Mouse (Mus musculus) embryonic facial prominence, embryonic 13.5 days (tissue): ENCODE measurements at regions not wholly inside any gene's neighbourhood (a gene's known extent, or its start where the extent isn't known, plus 50 kb on each side); places are given as distances from the start of the nearest gene placed in this dataset.

Source experiments
- ATAC-seq: fragments of 200-750 bp; cut with Nextera tagmentation; 2 replicates; pipeline ENCODE4 v1.8.0; 2017; ENCODE audit warnings: low read depth; ENCODE audit not compliant: insufficient number of reproducible peaks, insufficient read depth, low FRiP score, low TSS enrichment
- H3K27ac ChIP-seq: fragments of 300-500 bp; sonication (generic); 2 replicates; pipeline ENCODE4 v1.5.1; 2015; ENCODE audit warnings: moderate library complexity, mild to moderate bottlenecking, inconsistent platforms
- H3K27me3 ChIP-seq: fragments of 300-500 bp; sonication (generic); 2 replicates; pipeline ENCODE4 v1.6.1; 2015; ENCODE audit warnings: mild to moderate bottlenecking, inconsistent platforms
- H3K36me3 ChIP-seq: fragments of 300-500 bp; sonication (generic); 2 replicates; pipeline ENCODE4 v1.6.1; 2015; ENCODE audit warnings: mild to moderate bottlenecking, inconsistent platforms
- H3K4me1 ChIP-seq: fragments of 300-500 bp; sonication (generic); 2 replicates; pipeline ENCODE4 v1.6.1; 2015; ENCODE audit warnings: inconsistent platforms
- H3K4me2 ChIP-seq: fragments of 300-500 bp; sonication (generic); 2 replicates; pipeline ENCODE4 v1.6.1; 2015; ENCODE audit warnings: moderate library complexity, mild to moderate bottlenecking, inconsistent platforms
- H3K4me3 ChIP-seq: fragments of 300-500 bp; sonication (generic); 2 replicates; pipeline ENCODE4 v1.5.1; 2015; ENCODE audit warnings: mild to moderate bottlenecking, inconsistent platforms
- H3K9ac ChIP-seq: fragments of 300-500 bp; sonication (generic); 2 replicates; pipeline ENCODE4 v1.6.1; 2015; ENCODE audit warnings: mild to moderate bottlenecking, inconsistent platforms
- H3K9me3 ChIP-seq: fragments of 300-500 bp; sonication (generic); 2 replicates; pipeline ENCODE4 v1.6.1; 2016; ENCODE audit warnings: inconsistent platforms
- WGBS: fragments of 180-500 bp; shearing (Covaris S2); methylation state at CpG from one replicate; pipeline ENCODE4 v1.1.7; 2015; ENCODE audit warnings: mixed read lengths; 5-methylcytosine and 5-hydroxymethylcytosine counted together

DNA sequence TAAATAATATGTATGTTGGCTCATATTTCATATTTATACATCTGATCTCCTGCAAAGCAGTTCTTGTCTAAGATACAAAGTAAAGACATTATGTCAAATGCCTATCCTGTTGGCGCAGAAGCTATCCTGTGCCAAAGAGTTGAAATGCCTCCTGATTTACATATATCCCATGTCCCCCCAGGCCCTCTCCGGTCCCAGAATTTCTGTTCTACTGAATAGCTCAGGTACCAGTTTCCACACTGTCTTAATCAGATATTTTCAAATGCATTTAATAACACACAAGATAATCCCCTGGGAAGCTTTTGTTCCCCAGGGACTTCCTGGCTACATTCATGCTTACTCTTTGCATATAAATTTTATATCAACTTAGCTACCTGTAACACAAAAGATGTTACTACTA lies 454.1 kb downstream of the Tfap2b start:
- WGBS, result 91% methylated on average over 2 of the region's 2 CpGs
- H3K9ac ChIP-seq, result no peak overlapping the region
- no peaks in the 10 kb centered on the region for H3K9me3 ChIP-seq
- no peak overlapping the region for H3K27ac ChIP-seq
- H3K4me2 ChIP-seq, result no peak overlapping the region
- no peaks in the 10 kb centered on the region for H3K36me3 ChIP-seq
- no peak overlapping the region for H3K4me3 ChIP-seq
- ATAC-seq, result no peak
- no peaks in the 10 kb centered on the region for H3K27me3 ChIP-seq
- no peaks in the 10 kb centered on the region for H3K4me1 ChIP-seq

DNA sequence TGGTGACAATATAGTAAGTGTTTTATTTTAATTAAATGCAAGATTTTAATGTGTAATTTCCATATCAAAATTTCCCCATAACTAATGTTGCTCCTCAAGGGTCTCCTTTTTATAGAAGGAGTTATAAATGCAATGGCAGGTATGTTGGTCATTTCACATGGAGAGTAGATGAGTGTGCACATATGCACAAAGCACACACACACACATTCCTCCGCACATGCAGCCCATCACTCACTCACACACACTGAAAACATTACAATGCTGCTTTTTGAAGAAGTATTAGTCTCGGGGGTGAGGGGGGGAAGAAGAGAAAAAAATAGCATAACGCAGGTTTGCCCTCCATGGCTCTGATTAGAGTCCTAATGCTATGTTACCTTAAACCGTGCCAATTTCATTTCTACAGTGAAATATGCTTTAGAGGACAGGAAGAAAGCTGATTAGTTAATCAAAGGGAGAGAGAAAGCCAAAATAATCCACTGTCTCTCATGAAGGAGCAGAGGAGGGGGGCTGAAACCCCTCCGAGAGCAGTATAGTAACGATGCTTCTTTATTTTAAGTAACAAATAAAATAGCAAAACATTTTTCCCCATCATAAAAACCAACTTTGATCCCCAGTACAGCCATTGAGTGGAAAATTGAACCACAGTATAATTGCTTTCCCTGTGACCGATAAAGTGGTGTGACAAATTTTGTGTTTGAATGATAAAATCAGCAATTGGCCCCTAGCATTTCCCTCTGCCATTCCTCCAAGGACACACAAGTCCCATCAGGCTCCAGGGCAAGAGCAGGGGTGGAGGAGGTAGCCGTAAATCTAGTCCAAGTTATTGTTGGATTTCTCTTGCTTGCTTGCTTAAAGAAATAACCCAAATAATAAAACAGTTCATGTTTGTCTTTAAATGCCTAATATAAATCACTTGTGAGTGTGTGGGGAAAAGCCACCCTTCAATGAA lies 465.0 kb downstream of the Tfap2b start:
- Histone ChIP-seq H3K9ac (no peak overlapping the region), H3K27me3 (no peaks in the 10 kb centered on the region), H3K4me3 (no peak overlapping the region), H3K9me3 (no peaks in the 10 kb centered on the region), H3K27ac (no peak overlapping the region), H3K4me1 (peaks cover 13% of the 10 kb centered on the region), H3K36me3 (no peaks in the 10 kb centered on the region), H3K4me2 (peak overlapping the region; percentile 32)
- WGBS, result 11% methylated on average over 8 of the region's 8 CpGs
- no peak for ATAC-seq

DNA sequence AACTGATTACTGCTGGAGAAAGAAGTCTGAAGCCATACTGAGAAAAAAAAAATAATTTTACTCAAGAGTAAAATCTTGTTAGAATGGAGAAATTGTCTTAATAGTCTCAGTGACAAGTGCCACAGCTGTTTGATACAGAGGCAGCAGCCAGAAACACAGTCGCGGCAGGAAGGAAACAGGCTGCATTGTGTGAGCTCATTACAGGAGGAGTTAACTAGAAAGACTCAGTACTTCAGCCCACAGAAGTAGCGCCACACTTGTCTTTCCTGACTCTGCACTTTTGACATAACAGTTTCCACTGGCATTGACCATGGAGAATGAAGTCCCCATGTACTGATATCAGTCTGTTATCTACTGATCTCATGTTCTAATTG lies 465.7 kb downstream of the Tfap2b start:
- Histone ChIP-seq H3K36me3 (no peaks in the 10 kb centered on the region), H3K9me3 (no peaks in the 10 kb centered on the region), H3K27ac (no peak overlapping the region), H3K27me3 (no peaks in the 10 kb centered on the region), H3K4me1 (peaks cover 13% of the 10 kb centered on the region), H3K9ac (no peak overlapping the region), H3K4me3 (no peak overlapping the region), H3K4me2 (no peak overlapping the region)
- ATAC-seq, result no peak
- WGBS, result 21% methylated on average over 3 of the region's 3 CpGs

GRCm38 (mm10) chr1:19681024-19681778 lies 472.5 kb downstream of the Tfap2b start:
- Histone ChIP-seq H3K9me3 (no peaks in the 10 kb centered on the region), H3K4me1 (no peaks in the 10 kb centered on the region), H3K27ac (no peak overlapping the region), H3K4me3 (no peak overlapping the region), H3K4me2 (no peak overlapping the region), H3K9ac (no peak overlapping the region), H3K27me3 (no peaks in the 10 kb centered on the region), H3K36me3 (no peaks in the 10 kb centered on the region)
- WGBS, result 23% methylated on average over 12 of the region's 12 CpGs
- no peak for ATAC-seq
